Mouse (Mus musculus): ENCODE measurements around the gene Rnf144b. TPM values are rescaled to one million over a fixed set of nuclear protein-coding genes. Genes with fewer than 3 reads are reported as not detected.

Rnf144b gene
- total RNA-seq, 2 experiments from 2014 or later = 19.1 to 21.0 TPM

GRCm38 (mm10) chr13:47210496-47210895, 88.0 kb downstream of the Rnf144b start:
- no peak for DNase-seq (ENCODE audit: low spot score in 2 of 2)
- intact Hi-C loops (cut with DNase I) = no loop called here

GRCm38 (mm10) chr13:47210992-47211391, 88.5 kb downstream of the Rnf144b start:
- DNase-seq (ENCODE audit: low spot score in 2 of 2) = no peak
- intact Hi-C loops (cut with DNase I) = no loop called here

- intact Hi-C loops (cut with DNase I) = no loop called here
Observed at GRCm38 (mm10) chr13:47211581-47211980, 89.1 kb downstream of the Rnf144b start.

GRCm38 (mm10) chr13:47213817-47214216, 91.4 kb downstream of the Rnf144b start:
- intact Hi-C loops (cut with DNase I) = no loop called here
- DNase-seq (ENCODE audit: low spot score in 2 of 2) = no peak

More at GRCm38 (mm10) chr13:47211581-47211980, 89.1 kb downstream of the Rnf144b start:
- DNase-seq (ENCODE audit: low spot score in 2 of 2) = no peak

GRCm38 (mm10) chr13:47214895-47215294, 92.4 kb downstream of the Rnf144b start:
- no peak for DNase-seq (ENCODE audit: low spot score in 2 of 2)
- intact Hi-C loops (cut with DNase I) = no loop called here

GRCm38 (mm10) chr13:47215815-47216585, 93.5 kb downstream of the Rnf144b start:
- intact Hi-C loops (cut with DNase I) = no loop called here
- no peak for DNase-seq (ENCODE audit: low spot score in 2 of 2)

- intact Hi-C loops (cut with DNase I) = no loop called here
- no peak for DNase-seq (ENCODE audit: low spot score in 2 of 2)
Observed at GRCm38 (mm10) chr13:47217107-47217571, 94.7 kb downstream of the Rnf144b start.

GRCm38 (mm10) chr13:47218351-47218750, 95.9 kb downstream of the Rnf144b start:
- intact Hi-C loops (cut with DNase I) = no loop called here
- no peak for DNase-seq (ENCODE audit: low spot score in 2 of 2)

- intact Hi-C loops (cut with DNase I) = no loop called here
- no peak for DNase-seq (ENCODE audit: low spot score in 2 of 2)
Observed at GRCm38 (mm10) chr13:47220426-47220825, 98.0 kb downstream of the Rnf144b start.

GRCm38 (mm10) chr13:47223576-47224538, 101.4 kb downstream of the Rnf144b start:
- DNase-seq (ENCODE audit: low spot score in 2 of 2) = peak; percentile 23 to 78
- intact Hi-C loops (cut with DNase I) = loop anchor here (2.0 kb wide), 1 partner anchor 29 kb away; no protein-coding TSS in a partner anchor

GRCm38 (mm10) chr13:47224648-47225323, 102.3 kb downstream of the Rnf144b start:
- intact Hi-C loops (cut with DNase I) = loop anchor here (2.0 kb wide), 1 partner anchor 30 kb away; no protein-coding TSS in a partner anchor
- DNase-seq (ENCODE audit: low spot score in 2 of 2) = peak; percentile 16 to 76

- intact Hi-C loops (cut with DNase I) = loop anchor here (2.0 kb wide), 1 partner anchor 31 kb away; no protein-coding TSS in a partner anchor
- DNase-seq (ENCODE audit: low spot score in 2 of 2) = no peak
Observed at GRCm38 (mm10) chr13:47225324-47225697, 102.9 kb downstream of the Rnf144b start.

GRCm38 (mm10) chr13:47225802-47226201, 103.3 kb downstream of the Rnf144b start:
- intact Hi-C loops (cut with DNase I) = loop anchor here (2.0 kb wide), 1 partner anchor 31 kb away; no protein-coding TSS in a partner anchor
- DNase-seq (ENCODE audit: low spot score in 2 of 2) = peak in 1 of 2 experiments; percentile 50

- intact Hi-C loops (cut with DNase I) = no loop called here
- no peak for DNase-seq (ENCODE audit: low spot score in 2 of 2)
Observed at GRCm38 (mm10) chr13:47226521-47226920, 104.1 kb downstream of the Rnf144b start.

GRCm38 (mm10) chr13:47228201-47228600, 105.7 kb downstream of the Rnf144b start:
- intact Hi-C loops (cut with DNase I) = no loop called here
- DNase-seq (ENCODE audit: low spot score in 2 of 2) = no peak

GRCm38 (mm10) chr13:47228626-47229190, 106.3 kb downstream of the Rnf144b start:
- DNase-seq (ENCODE audit: low spot score in 2 of 2) = no peak
- intact Hi-C loops (cut with DNase I) = no loop called here

GRCm38 (mm10) chr13:47232163-47232562, 109.7 kb downstream of the Rnf144b start:
- DNase-seq (ENCODE audit: low spot score in 2 of 2) = no peak
- intact Hi-C loops (cut with DNase I) = no loop called here

- peak in 1 of 2 experiments; percentile 37 for DNase-seq (ENCODE audit: low spot score in 2 of 2)
- intact Hi-C loops (cut with DNase I) = no loop called here
Observed at GRCm38 (mm10) chr13:47237376-47237775, 114.9 kb downstream of the Rnf144b start.

- intact Hi-C loops (cut with DNase I) = no loop called here
- no peak for DNase-seq (ENCODE audit: low spot score in 2 of 2)
Observed at GRCm38 (mm10) chr13:47238131-47238530, 115.7 kb downstream of the Rnf144b start.

Data from left cerebral cortex, postnatal 25 days (tissue).